ENCODE assay signal across 9 mouse cellular contexts in genomic region chr5:8424116-8424515, GRCm38 (mm10). TPM values are rescaled to one million over a fixed set of nuclear protein-coding genes. Genes with fewer than 3 reads are reported as not detected.
DNase-seq lines count a peak whose midpoint lies in the region; ATAC-seq and TF ChIP-seq lines count a peak whose summit lies in the region.
"Had no signal": no experiment of that assay in that cellular context is flagged by ENCODE, and none has a peak within 500 bp of the region (broad histone marks: within the 10 kb centered on the region; RNA-seq: fewer than 3 reads in every experiment).

No protein-coding gene starts in this region.

- no peak for ATAC-seq in heart, embryonic 14.5 days (ENCODE audit: insufficient number of reproducible peaks, insufficient read depth, low FRiP score, low read depth)
- no peak for ATAC-seq in hindbrain, embryonic 15.5 days (ENCODE audit: low FRiP score, low read depth)
- ATAC-seq in midbrain, embryonic 16.5 days, result no peak

- H3K4me1 ChIP-seq in heart, embryonic 14.5 days (ENCODE audit: control insufficient read depth in 2 of 2, insufficient read depth in 2 of 2, low read length in 2 of 2), result peaks cover 0 to 17% of the 10 kb centered on the region in 2 experiments; a peak in 2 of 4 replicates
- H3K4me1 ChIP-seq in hindbrain, embryonic 15.5 days (replicated peaks), result peaks cover 11% of the 10 kb centered on the region
- peaks cover 12% of the 10 kb centered on the region for H3K4me1 ChIP-seq in midbrain, embryonic 16.5 days (ENCODE audit: control insufficient read depth, insufficient read depth, low read length)

- H3K27me3 ChIP-seq in heart, embryonic 14.5 days (ENCODE audit: control insufficient read depth, insufficient read depth, low read length), result no peaks in the 10 kb centered on the region
- H3K27me3 ChIP-seq in hindbrain, embryonic 15.5 days, result no peaks in the 10 kb centered on the region
- no peaks in the 10 kb centered on the region for H3K27me3 ChIP-seq in midbrain, embryonic 16.5 days (ENCODE audit: control insufficient read depth, insufficient read depth, low read depth, low read length)
- H3K27me3 ChIP-seq: Patski had no signal

- H3K4me3 ChIP-seq in heart, embryonic 14.5 days (ENCODE audit: control insufficient read depth in 1 of 2, insufficient read depth in 1 of 2, low read depth in 1 of 2, low read length in 2 of 2), result peak overlapping the region in 1 of 2 experiments; percentile 89; a peak in 3 of 4 replicates
- peak overlapping the region; percentile 69 for H3K4me3 ChIP-seq in hindbrain, embryonic 15.5 days
- peak overlapping the region; percentile 93 for H3K4me3 ChIP-seq in midbrain, embryonic 16.5 days (ENCODE audit: low read depth, low read length)

- peaks cover 12% of the 10 kb centered on the region for H3K36me3 ChIP-seq in heart, embryonic 14.5 days (ENCODE audit: control insufficient read depth, insufficient read depth, low read length)
- no peaks in the 10 kb centered on the region for H3K36me3 ChIP-seq in hindbrain, embryonic 15.5 days
- H3K36me3 ChIP-seq in midbrain, embryonic 16.5 days (ENCODE audit: control insufficient read depth, insufficient read depth, low read length), result no peaks in the 10 kb centered on the region

- 29% methylated on average over 7 of the region's 7 CpGs for WGBS in heart, embryonic 14.5 days
- 17% methylated on average over 7 of the region's 7 CpGs for WGBS in hindbrain, embryonic 15.5 days
- 21% methylated on average over 7 of the region's 7 CpGs for WGBS in midbrain, embryonic 16.5 days

- peak overlapping the region; percentile 91 for H3K4me2 ChIP-seq in heart, embryonic 14.5 days (ENCODE audit: low read length)
- H3K4me2 ChIP-seq in hindbrain, embryonic 15.5 days, result peak overlapping the region; percentile 75
- H3K4me2 ChIP-seq in midbrain, embryonic 16.5 days (ENCODE audit: low read length), result peak overlapping the region; percentile 91

- TF ChIP-seq POLR2A in brain, embryonic 14.5 days (IDR thresholded peaks at IDR 0.05; ENCODE audit: borderline replicate concordance, extremely low read depth, insufficient read depth, insufficient read length, poor library complexity, severe bottlenecking), result no peak

- TF ChIP-seq CTCF in brain, embryonic 14.5 days (IDR thresholded peaks at IDR 0.05; ENCODE audit: borderline replicate concordance, extremely low read depth, insufficient read depth, insufficient read length), result no peak

- no peaks in the 10 kb centered on the region for H3K9me3 ChIP-seq in heart, embryonic 14.5 days (ENCODE audit: control insufficient read depth, low read length)
- H3K9me3 ChIP-seq in hindbrain, embryonic 15.5 days, result no peaks in the 10 kb centered on the region
- H3K9me3 ChIP-seq in midbrain, embryonic 16.5 days (replicated peaks; ENCODE audit: control insufficient read depth, low read length, poor library complexity, severe bottlenecking), result no peaks in the 10 kb centered on the region

- no peak for DNase-seq in heart, adult 8-10 months (ENCODE audit: low spot score)
- peak; percentile 29 for DNase-seq in brain, embryonic 14.5 days (ENCODE audit: low read depth)
- no peak for DNase-seq in layer of hippocampus, postnatal 25 days (ENCODE audit: extremely low spot score in 1 of 2, low spot score in 1 of 2)
- DNase-seq in adrenal gland, postnatal 10 days, result no peak
- no peak for DNase-seq in spleen, adult 12 weeks (ENCODE audit: low spot score)

- no peak overlapping the region for H3K27ac ChIP-seq in heart, embryonic 14.5 days (replicated peaks in 1 of 2; ENCODE audit: control insufficient read depth in 1 of 2, insufficient read depth in 1 of 2, low read depth in 2 of 2, low read length in 2 of 2)
- no peak overlapping the region for H3K27ac ChIP-seq in hindbrain, embryonic 15.5 days (replicated peaks)
- no peak overlapping the region for H3K27ac ChIP-seq in midbrain, embryonic 16.5 days (ENCODE audit: low read length)

- peak overlapping the region; percentile 94 for H3K9ac ChIP-seq in heart, embryonic 14.5 days (ENCODE audit: low read length)
- H3K9ac ChIP-seq in hindbrain, embryonic 15.5 days, result no peak overlapping the region; the same call in 1 of the 2 replicates
- peak overlapping the region; percentile 22; the same call in 1 of the 2 replicates for H3K9ac ChIP-seq in midbrain, embryonic 16.5 days (ENCODE audit: low read depth, low read length)

RNA-seq across cellular contexts. Expression of gene Slc25a40, which starts 1.5 kb away (rescaled TPM):
- polyA plus RNA-seq in heart, embryonic 14.5 days (2014; fragmentation: Nextera tagmentation; extraction: Ambion mirVana), result 14.1 and 14.5 TPM in 2 replicates
- total RNA-seq in heart, adult 8-10 months (2022), result 10 to 100 TPM in 1 of 4 experiments, 1 to 10 TPM in 3; 6.3 to 11.7 (median 8.7) TPM
- polyA plus RNA-seq in brain, embryonic 14.5 days (2012; rRNA removed), result 11.2 and 13.0 TPM in 2 replicates
- polyA plus RNA-seq in hindbrain, embryonic 15.5 days (2015; fragmentation: Nextera tagmentation; extraction: Ambion mirVana), result 8.0 and 9.0 TPM in 2 replicates
- 8.9 and 9.5 TPM in 2 replicates for polyA plus RNA-seq in midbrain, embryonic 16.5 days (2015; fragmentation: Nextera tagmentation; extraction: Ambion mirVana)
- 10 to 100 TPM; 12.4 to 13.0 TPM for total RNA-seq in layer of hippocampus, postnatal 25 days (2021)
- 10 to 100 TPM in 1 of 2 experiments, 1 to 10 TPM in 1; 8.7 to 13.3 TPM for total RNA-seq in adrenal gland, postnatal 10 days (2021)

RNA-seq across cellular contexts. Expression of gene Dbf4, which starts 1.6 kb away (rescaled TPM):
- polyA plus RNA-seq in heart, embryonic 14.5 days (2014; fragmentation: Nextera tagmentation; extraction: Ambion mirVana), result 26.4 and 29.7 TPM in 2 replicates
- total RNA-seq in heart, adult 8-10 months (2022), result 1 to 10 TPM in 2 of 4 experiments, under 1 TPM in 2; 0.63 to 1.3 (median 0.90) TPM
- polyA plus RNA-seq in brain, embryonic 14.5 days (2012; rRNA removed), result 19.8 and 23.5 TPM in 2 replicates
- 10.6 and 12.1 TPM in 2 replicates for polyA plus RNA-seq in hindbrain, embryonic 15.5 days (2015; fragmentation: Nextera tagmentation; extraction: Ambion mirVana)
- polyA plus RNA-seq in midbrain, embryonic 16.5 days (2015; fragmentation: Nextera tagmentation; extraction: Ambion mirVana), result 7.0 and 11.2 TPM in 2 replicates
- total RNA-seq in layer of hippocampus, postnatal 25 days (2021), result 1 to 10 TPM; 2.3 to 2.5 TPM
- 10 to 100 TPM in 1 of 2 experiments, 1 to 10 TPM in 1; 9.8 to 14.3 TPM for total RNA-seq in adrenal gland, postnatal 10 days (2021)

RNA-seq across cellular contexts. Expression of gene Adam22, which starts 56.2 kb away (rescaled TPM):
- 11.5 and 12.7 TPM in 2 replicates for polyA plus RNA-seq in heart, embryonic 14.5 days (2014; fragmentation: Nextera tagmentation; extraction: Ambion mirVana)
- 1 to 10 TPM; 4.5 to 6.1 (median 5.3) TPM for total RNA-seq in heart, adult 8-10 months (2022)
- 23.3 and 29.8 TPM in 2 replicates for polyA plus RNA-seq in brain, embryonic 14.5 days (2012; rRNA removed)
- polyA plus RNA-seq in hindbrain, embryonic 15.5 days (2015; fragmentation: Nextera tagmentation; extraction: Ambion mirVana), result 41.9 and 45.1 TPM in 2 replicates
- 49.5 and 51.1 TPM in 2 replicates for polyA plus RNA-seq in midbrain, embryonic 16.5 days (2015; fragmentation: Nextera tagmentation; extraction: Ambion mirVana)
- 100 to 1,000 TPM; 153 to 154 TPM for total RNA-seq in layer of hippocampus, postnatal 25 days (2021)
- 1 to 10 TPM; 5.2 to 6.8 TPM for total RNA-seq in adrenal gland, postnatal 10 days (2021)
